Mouse (Mus musculus) G1E (cell line): ENCODE results near the gene BC055324.

ENCODE experiments used
- CTCF ChIP-seq: IDR thresholded peaks from 2 replicates; pipeline ENCODE4 v1.5.1; 2012; ENCODE audit warnings: low read depth, low read length, inconsistent platforms, mixed read lengths
- GATA2 ChIP-seq: IDR thresholded peaks from 2 replicates; pipeline ENCODE4 v1.6.1; 2012; ENCODE audit warnings: low read depth, low read length, inconsistent platforms, borderline replicate concordance
- TAL1 ChIP-seq: conservative IDR thresholded peaks from 2 replicates; pipeline ENCODE4 v1.6.1; 2012; ENCODE audit warnings: low read depth, low read length, inconsistent platforms, mixed read lengths

DNA sequence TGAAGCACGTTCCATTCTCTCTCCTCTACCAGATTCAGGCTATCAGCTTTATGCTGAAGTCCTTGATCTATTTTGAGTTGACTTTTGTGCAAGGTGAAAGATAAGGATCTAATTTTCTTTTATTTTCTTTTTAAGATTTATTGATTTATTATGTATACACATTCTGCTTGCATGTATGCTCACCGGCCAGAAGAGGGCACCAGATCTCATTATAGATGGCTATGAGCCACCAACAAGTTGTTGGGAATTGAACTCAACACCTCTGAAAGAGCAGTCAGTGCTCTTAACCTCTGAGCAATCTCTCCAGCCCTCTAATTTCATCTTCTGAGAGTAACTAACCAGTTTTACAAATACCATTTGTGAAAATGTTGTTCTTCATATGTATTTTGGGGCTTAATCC is 14.6 kb upstream of the BC055324 start:
- TF ChIP-seq TAL1 (no peak), CTCF (0 out of 2 replicates have a peak, but pooled peaks have one; percentile 12), GATA2 (no peak)
